Mouse (Mus musculus): ENCODE measurements around the gene Sipa1l1. TPM values are rescaled to one million over a fixed set of nuclear protein-coding genes. Genes with fewer than 3 reads are reported as not detected.
"Not testable (repeated sequence)": the region's sequence is repeated elsewhere in the genome, so short reads cannot be mapped to it uniquely, and the experiment has no call there.

The Sipa1l1 gene
- polyA plus RNA-seq, 1 experiment, result 34.0 TPM

DNA sequence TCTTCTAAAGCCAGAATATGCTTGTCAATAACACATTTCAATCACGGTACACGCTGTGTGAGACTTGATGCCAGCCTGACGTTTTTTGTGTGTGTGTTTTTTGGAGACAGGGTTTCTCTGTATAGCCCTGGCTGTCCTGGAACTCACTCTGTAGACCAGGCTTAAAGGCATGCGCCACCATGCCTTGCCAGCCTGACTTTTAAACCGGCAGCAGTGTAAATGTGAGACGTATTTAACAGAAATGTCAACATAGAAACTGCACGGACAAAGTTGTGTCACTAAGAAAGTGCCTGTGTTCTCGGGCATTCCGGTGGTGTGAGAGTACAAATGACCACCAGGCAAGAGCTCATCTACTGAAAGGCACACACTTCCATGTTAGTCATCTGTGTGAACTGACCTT lies 323.3 kb downstream of the Sipa1l1 start:
- H3K27me3 ChIP-seq (replicated peaks; ENCODE audit: control insufficient read depth, insufficient read depth, low read length), result no peaks in the 10 kb centered on the region
- no peaks in the 10 kb centered on the region for H3K4me1 ChIP-seq (ENCODE audit: control insufficient read depth, insufficient read depth, low read length)
- no peak overlapping the region for H3K4me3 ChIP-seq (ENCODE audit: insufficient read depth, low read depth, low read length)
- 82% methylated on average over 9 of the region's 9 CpGs for WGBS
- no peak overlapping the region for H3K27ac ChIP-seq (ENCODE audit: insufficient read depth, low read depth, low read length)
- no peaks in the 10 kb centered on the region for H3K36me3 ChIP-seq (ENCODE audit: control insufficient read depth, insufficient read depth, low read length)
- no peak for TF ChIP-seq POLR2A (IDR thresholded peaks at IDR 0.05; ENCODE audit: low read depth, low read length)
- DNase-seq, result no peak

DNA sequence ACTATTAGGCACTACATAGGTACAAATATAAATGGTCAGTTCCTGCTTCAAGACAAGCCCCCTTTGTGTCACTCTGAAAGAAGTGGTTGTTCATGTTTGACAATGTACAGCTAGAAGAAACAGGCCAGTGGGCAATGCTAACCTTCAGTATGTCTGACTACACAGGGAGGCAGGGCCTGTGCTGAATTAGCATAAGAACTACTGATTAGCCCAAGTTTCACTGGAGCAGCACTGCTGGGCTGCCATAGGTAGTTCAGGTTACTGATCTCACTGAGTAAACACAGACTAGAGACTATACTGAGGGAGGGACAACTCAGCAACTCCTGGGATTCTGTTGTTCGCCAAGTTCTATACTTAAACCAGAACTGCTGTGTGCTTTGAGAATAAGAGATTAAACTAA lies 324.1 kb downstream of the Sipa1l1 start:
- not testable (repeated sequence) for H3K4me3 ChIP-seq (ENCODE audit: insufficient read depth, low read depth, low read length); H3K27me3 ChIP-seq (replicated peaks; ENCODE audit: control insufficient read depth, insufficient read depth, low read length); DNase-seq; H3K27ac ChIP-seq (ENCODE audit: insufficient read depth, low read depth, low read length); H3K36me3 ChIP-seq (ENCODE audit: control insufficient read depth, insufficient read depth, low read length); H3K4me1 ChIP-seq (ENCODE audit: control insufficient read depth, insufficient read depth, low read length)
- WGBS, result 65% methylated on average over 1 of the region's 1 CpGs

DNA sequence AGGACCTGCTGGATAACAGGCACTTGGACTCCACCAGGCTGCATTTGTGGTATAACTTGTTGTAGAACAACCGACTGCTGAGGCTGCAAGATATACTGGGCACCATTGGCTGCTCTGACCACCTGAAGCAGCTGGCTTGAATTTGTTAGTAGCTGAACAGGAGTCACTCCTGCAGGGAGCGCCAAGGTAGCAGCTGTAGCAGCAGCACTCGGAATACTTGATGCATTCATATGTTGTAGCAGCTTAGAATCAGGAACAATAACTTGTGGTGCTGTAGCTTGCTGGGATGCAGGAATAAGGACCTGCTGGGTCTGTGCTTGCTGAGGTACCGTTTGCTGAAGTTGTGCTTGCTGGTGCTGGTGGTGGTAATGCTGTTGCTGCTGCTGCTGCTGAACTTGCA lies 326.8 kb downstream of the Sipa1l1 start:
- 77% methylated on average over 4 of the region's 4 CpGs for WGBS
- Histone ChIP-seq H3K27me3 (replicated peaks; ENCODE audit: control insufficient read depth, insufficient read depth, low read length) (no peaks in the 10 kb centered on the region), H3K36me3 (ENCODE audit: control insufficient read depth, insufficient read depth, low read length) (no peaks in the 10 kb centered on the region), H3K4me3 (ENCODE audit: insufficient read depth, low read depth, low read length) (no peak overlapping the region), H3K4me1 (ENCODE audit: control insufficient read depth, insufficient read depth, low read length) (no peaks in the 10 kb centered on the region), H3K27ac (ENCODE audit: insufficient read depth, low read depth, low read length) (no peak overlapping the region)
- TF ChIP-seq POLR2A (IDR thresholded peaks at IDR 0.05; ENCODE audit: low read depth, low read length) (no peak), CTCF (conservative IDR thresholded peaks at IDR 0.05; ENCODE audit: insufficient read depth, insufficient read length, low read depth, low read length) (no peak)
- DNase-seq, result no peak

DNA sequence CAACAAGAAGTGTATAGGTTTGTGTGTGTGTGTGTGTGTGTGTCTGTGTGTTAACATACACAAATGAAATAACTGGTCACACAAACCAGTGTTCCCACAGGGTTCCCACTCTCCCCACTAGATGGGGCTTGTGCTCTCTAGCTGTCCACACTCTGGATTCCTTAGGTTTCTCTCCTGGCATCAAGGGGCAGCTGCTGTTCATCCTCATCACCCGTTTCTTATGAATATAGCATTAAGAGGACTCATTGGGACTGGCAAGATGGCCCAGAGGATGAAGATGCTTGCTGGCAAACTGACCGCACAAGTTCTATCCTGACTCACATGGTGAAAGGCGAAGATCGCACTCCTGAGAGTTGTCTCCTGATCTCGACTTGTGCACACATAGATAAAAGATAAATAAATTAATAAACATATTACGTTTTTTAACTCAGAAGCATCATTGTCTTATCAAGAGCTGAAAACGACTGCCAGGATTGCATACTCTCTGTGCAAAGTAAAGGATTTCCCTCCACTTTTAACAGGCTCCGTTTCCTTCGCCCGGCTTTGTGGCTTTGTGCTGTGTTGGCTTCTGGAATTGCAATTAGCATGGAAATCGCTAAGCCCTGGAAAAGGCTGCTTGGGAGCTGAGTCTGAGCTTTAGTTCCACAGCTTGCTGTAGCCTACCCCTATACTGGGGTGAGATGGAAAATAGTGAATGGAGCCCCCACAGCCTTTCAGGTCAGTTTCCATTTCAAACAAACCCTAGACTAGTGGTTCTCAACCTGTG lies 328.9 kb downstream of the Sipa1l1 start:
- Histone ChIP-seq H3K27ac (ENCODE audit: insufficient read depth, low read depth, low read length) (no peak overlapping the region), H3K4me3 (ENCODE audit: insufficient read depth, low read depth, low read length) (no peak overlapping the region), H3K27me3 (replicated peaks; ENCODE audit: control insufficient read depth, insufficient read depth, low read length) (no peaks in the 10 kb centered on the region), H3K36me3 (ENCODE audit: control insufficient read depth, insufficient read depth, low read length) (no peaks in the 10 kb centered on the region), H3K4me1 (ENCODE audit: control insufficient read depth, insufficient read depth, low read length) (no peaks in the 10 kb centered on the region)
- 28% methylated on average over 11 of the region's 11 CpGs for WGBS
- peak; percentile 68 for TF ChIP-seq CTCF (conservative IDR thresholded peaks at IDR 0.05; ENCODE audit: insufficient read depth, insufficient read length, low read depth, low read length)
- no peak for TF ChIP-seq POLR2A (IDR thresholded peaks at IDR 0.05; ENCODE audit: low read depth, low read length)
- peak; percentile 37 for DNase-seq

DNA sequence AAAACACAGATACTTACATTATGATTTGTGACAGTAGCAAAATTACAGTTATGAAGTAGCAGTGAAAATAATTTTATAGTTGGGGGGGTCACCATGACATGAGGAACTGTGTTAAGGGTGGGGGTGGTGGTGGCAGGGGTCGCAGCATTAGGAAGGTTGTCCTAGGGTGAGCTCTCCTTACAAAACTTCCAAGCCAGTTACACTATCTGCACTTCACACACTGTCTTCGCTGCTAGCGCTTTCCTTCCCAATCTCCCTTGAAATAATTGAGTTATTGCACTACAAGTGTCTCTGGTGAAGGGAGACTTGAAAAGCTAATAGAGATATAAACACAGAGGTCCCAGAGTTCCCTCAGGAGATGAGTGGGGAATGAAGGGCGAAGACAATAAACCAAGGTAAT lies 329.6 kb downstream of the Sipa1l1 start:
- Histone ChIP-seq H3K36me3 (ENCODE audit: control insufficient read depth, insufficient read depth, low read length) (no peaks in the 10 kb centered on the region), H3K27ac (ENCODE audit: insufficient read depth, low read depth, low read length) (no peak overlapping the region), H3K4me3 (ENCODE audit: insufficient read depth, low read depth, low read length) (no peak overlapping the region), H3K4me1 (ENCODE audit: control insufficient read depth, insufficient read depth, low read length) (no peaks in the 10 kb centered on the region), H3K27me3 (replicated peaks; ENCODE audit: control insufficient read depth, insufficient read depth, low read length) (no peaks in the 10 kb centered on the region)
- no peak for DNase-seq
- TF ChIP-seq CTCF (conservative IDR thresholded peaks at IDR 0.05; ENCODE audit: insufficient read depth, insufficient read length, low read depth, low read length), result no peak
- no peak for TF ChIP-seq POLR2A (IDR thresholded peaks at IDR 0.05; ENCODE audit: low read depth, low read length)
- 93% methylated on average over 4 of the region's 4 CpGs for WGBS

DNA sequence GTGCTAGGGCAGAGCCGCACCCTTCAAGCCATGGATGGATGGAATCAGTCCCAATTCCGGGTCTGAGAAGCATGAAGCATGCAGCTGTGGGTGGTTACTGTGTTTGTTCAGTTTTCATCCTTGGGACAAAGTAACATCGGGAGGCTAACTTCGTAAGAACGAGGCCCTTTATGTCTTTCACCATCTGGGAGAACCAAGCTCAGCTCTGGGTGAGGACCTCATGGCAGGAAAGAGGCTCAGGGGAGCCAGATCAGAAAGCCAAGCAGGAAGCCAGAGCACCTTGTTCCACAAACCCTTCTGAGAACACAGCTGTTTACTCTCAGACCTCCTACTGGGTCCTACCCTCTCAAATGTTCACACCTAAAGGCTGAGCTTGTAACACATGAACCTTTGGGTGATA lies 330.6 kb downstream of the Sipa1l1 start:
- TF ChIP-seq CTCF (conservative IDR thresholded peaks at IDR 0.05; ENCODE audit: insufficient read depth, insufficient read length, low read depth, low read length) (no peak), POLR2A (IDR thresholded peaks at IDR 0.05; ENCODE audit: low read depth, low read length) (no peak)
- Histone ChIP-seq H3K36me3 (ENCODE audit: control insufficient read depth, insufficient read depth, low read length) (no peaks in the 10 kb centered on the region), H3K27me3 (replicated peaks; ENCODE audit: control insufficient read depth, insufficient read depth, low read length) (no peaks in the 10 kb centered on the region), H3K4me1 (ENCODE audit: control insufficient read depth, insufficient read depth, low read length) (no peaks in the 10 kb centered on the region), H3K27ac (ENCODE audit: insufficient read depth, low read depth, low read length) (no peak overlapping the region), H3K4me3 (ENCODE audit: insufficient read depth, low read depth, low read length) (no peak overlapping the region)
- 78% methylated on average over 5 of the region's 5 CpGs for WGBS
- DNase-seq, result no peak

Measured in kidney, adult 2 months (tissue).